Mouse (Mus musculus) bone marrow macrophage, adult 2 months (primary cell): ENCODE data around the gene Thg1l. TPM values are rescaled to one million over a fixed set of nuclear protein-coding genes. Genes with fewer than 3 reads are reported as not detected.
A peak's percentile ranks its signal among the peaks of the same experiment; 100 is the strongest.

Experiments used
- H3K27ac ChIP-seq: 2 replicates; pipeline ENCODE4 v1.5.1; 2012; ENCODE audit warnings: low read depth, low read length; ENCODE audit not compliant: insufficient read depth
- H3K4me1 ChIP-seq: 2 replicates; pipeline ENCODE4 v1.6.1; 2012; ENCODE audit warnings: low read length; ENCODE audit not compliant: control insufficient read depth, insufficient read depth
- H3K4me3 ChIP-seq: 2 replicates; pipeline ENCODE4 v1.5.1; 2012; ENCODE audit warnings: mild to moderate bottlenecking, low read length, moderate library complexity; ENCODE audit not compliant: insufficient read depth
- CTCF ChIP-seq: IDR thresholded peaks from 2 replicates; pipeline ENCODE4 v1.5.1; 2012; ENCODE audit warnings: low read depth, mild to moderate bottlenecking, low read length, moderate library complexity
- POLR2A ChIP-seq: IDR thresholded peaks from 2 replicates; pipeline ENCODE4 v1.6.1; 2012; ENCODE audit warnings: mild to moderate bottlenecking, low read depth, low read length, borderline replicate concordance
- polyA plus RNA-seq: library from polyadenylated mRNA; stranded (reverse); fragments of >200 nt; gene quantifications from 2 replicates; pipeline ENCODE4 v1.2.4, GENCODE M21; 2012; ENCODE audit not compliant: missing spikeins, insufficient read depth, insufficient read length

Thg1l gene
- polyA plus RNA-seq, 1 experiment = 6.2 TPM

DNA sequence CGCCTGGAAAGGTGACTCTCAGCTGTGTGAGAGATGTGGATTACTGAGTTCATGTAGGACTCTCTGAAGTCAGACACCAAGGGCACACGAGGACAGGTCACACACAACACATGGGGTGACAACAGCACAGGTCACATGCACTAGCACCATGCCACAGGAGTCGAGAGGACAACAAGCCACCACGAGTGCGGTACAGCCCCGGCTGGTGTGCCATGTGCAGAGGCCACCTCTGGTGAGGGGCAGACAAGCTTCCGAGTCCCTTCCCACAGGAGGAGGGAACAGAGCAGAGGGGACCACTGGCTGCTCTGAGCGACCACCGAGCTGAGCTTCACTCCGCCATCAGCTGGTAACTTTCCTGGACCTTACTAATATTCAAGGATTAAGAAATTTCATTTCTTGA, 22.5 kb downstream of the Thg1l start:
- Histone ChIP-seq H3K4me1 (no peaks in the 10 kb centered on the region), H3K4me3 (no peak overlapping the region), H3K27ac (no peak overlapping the region)
- no peak for TF ChIP-seq POLR2A
- no peak for TF ChIP-seq CTCF

GRCm38 (mm10) chr11:45929541-45929940, 25.8 kb downstream of the Thg1l start:
- Histone ChIP-seq H3K4me1 (no peaks in the 10 kb centered on the region), H3K4me3 (no peak overlapping the region), H3K27ac (no peak overlapping the region)
- TF ChIP-seq POLR2A (no peak), CTCF (no peak)

GRCm38 (mm10) chr11:45927456-45927855, 27.8 kb downstream of the Thg1l start:
- Histone ChIP-seq H3K27ac (no peak overlapping the region), H3K4me1 (no peaks in the 10 kb centered on the region), H3K4me3 (no peak overlapping the region)
- TF ChIP-seq CTCF (no peak), POLR2A (no peak)

- H3K4me1 ChIP-seq = no peaks in the 10 kb centered on the region
- H3K4me3 ChIP-seq = peak overlapping the region; percentile 65
- H3K27ac ChIP-seq = peak overlapping the region; percentile 55
- peak; percentile 89 for TF ChIP-seq CTCF
- no peak for TF ChIP-seq POLR2A
Measured at GRCm38 (mm10) chr11:45926640-45927082, 28.6 kb downstream of the Thg1l start.

DNA sequence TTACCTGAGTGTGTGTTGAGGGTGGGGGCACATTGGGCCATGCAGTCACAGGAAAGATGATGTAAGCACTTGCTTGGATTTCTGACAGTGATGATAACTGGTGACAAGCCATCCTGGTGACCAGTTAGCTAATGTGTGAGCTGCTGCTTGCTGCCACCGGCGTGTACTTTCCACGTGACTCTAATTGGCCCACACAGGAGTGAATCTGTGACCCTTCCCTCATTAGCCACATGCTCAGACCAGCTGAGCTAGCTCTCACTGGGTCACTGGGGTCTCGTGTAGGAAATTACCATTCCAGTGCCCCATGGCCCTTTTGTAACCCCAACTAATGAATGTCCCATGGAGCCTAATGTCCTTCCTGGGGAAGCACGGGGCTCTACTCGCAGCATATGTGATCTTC, 29.9 kb downstream of the Thg1l start:
- Histone ChIP-seq H3K27ac (no peak overlapping the region), H3K4me1 (no peaks in the 10 kb centered on the region), H3K4me3 (no peak overlapping the region)
- TF ChIP-seq POLR2A (no peak), CTCF (no peak)

- TF ChIP-seq CTCF (no peak), POLR2A (no peak)
- Histone ChIP-seq H3K27ac (no peak overlapping the region), H3K4me3 (no peak overlapping the region), H3K4me1 (no peaks in the 10 kb centered on the region)
Measured at GRCm38 (mm10) chr11:45921480-45921898, 33.8 kb downstream of the Thg1l start.

DNA sequence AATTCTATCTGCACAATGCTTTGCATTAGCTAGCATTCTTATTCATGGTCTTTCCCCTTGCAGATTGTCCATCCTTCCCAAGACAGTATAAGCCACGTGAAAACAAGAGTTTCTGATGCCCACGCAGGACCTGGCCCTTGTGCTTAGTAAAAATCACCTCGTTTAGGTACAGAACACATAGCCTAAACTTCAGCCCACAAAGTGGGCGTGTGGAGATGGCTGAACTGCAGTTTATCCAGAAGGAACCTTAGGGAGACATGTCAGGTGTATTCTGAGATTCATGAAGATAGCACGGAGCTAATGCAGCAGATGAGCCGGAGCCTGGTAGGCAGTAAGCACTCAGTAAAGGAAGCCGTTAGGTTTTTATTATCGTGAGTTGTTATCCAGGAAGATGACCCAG, 34.3 kb downstream of the Thg1l start:
- no peaks in the 10 kb centered on the region for H3K4me1 ChIP-seq
- TF ChIP-seq CTCF = no peak
- no peak for TF ChIP-seq POLR2A
- H3K27ac ChIP-seq = no peak overlapping the region
- H3K4me3 ChIP-seq = no peak overlapping the region

DNA sequence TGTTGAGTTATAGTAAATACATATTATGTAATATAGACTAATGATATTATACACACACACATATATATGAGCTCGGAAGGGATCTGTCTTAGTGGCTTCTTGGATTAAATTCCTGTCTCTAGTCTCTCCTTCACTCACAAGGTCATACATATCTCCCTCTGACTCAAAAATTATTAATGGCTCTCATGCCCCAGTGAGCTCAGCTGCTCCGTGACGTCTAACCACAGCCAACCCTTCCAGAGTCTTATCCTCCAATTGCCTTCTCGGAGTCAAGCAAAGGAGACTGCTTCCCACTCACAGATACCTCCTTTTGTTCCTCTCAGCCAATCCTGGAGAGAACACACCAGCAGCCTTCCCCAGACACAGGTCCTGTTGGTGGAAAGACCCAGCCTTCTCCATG, 36.5 kb downstream of the Thg1l start:
- H3K4me1 ChIP-seq = no peaks in the 10 kb centered on the region
- no peak overlapping the region for H3K27ac ChIP-seq
- TF ChIP-seq POLR2A = no peak
- no peak for TF ChIP-seq CTCF
- H3K4me3 ChIP-seq = no peak overlapping the region

DNA sequence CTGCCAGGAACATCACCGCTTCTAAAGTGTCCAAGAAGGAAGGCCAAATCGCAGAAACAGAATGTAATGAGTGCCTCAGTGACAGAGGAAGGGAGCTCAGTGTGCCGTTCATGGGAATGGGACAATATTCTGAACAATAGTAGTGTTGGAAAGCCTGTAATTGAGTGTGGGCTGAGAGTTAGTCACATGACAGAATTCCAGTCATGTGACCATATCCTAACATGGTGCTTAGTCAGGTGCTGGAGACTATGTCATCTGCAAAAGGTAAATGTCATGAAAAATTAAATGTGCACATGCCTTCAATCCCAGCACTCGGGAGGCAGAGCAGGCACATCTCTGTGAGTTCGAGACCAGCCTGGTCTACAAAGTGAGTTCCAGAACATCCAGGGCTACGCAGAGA, 37.3 kb downstream of the Thg1l start:
- Histone ChIP-seq H3K27ac (no peak overlapping the region), H3K4me1 (no peaks in the 10 kb centered on the region), H3K4me3 (no peak overlapping the region)
- no peak for TF ChIP-seq CTCF
- TF ChIP-seq POLR2A = no peak

DNA sequence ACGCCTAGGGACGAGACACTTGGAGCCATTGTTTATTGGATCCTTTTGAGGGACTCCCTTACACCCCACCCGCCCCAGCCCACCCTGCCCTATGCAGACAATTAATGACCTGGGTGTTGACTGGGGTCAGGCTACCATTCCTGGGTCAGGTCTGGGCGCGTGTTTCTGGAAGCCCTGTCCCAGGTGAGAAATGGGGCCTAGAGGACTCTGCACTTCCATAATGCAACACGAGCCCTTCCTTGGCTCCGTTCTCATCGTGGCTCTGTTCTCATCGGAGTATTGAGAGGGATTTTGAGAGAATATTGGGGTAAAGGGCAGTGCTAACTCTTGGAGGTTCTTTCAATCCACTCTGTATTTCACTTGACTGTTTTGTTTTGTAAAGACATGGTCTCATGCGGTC, 39.1 kb downstream of the Thg1l start:
- Histone ChIP-seq H3K27ac (no peak overlapping the region), H3K4me3 (no peak overlapping the region), H3K4me1 (peaks cover 3% of the 10 kb centered on the region; the same call in 1 of the 2 replicates)
- TF ChIP-seq POLR2A (no peak), CTCF (no peak)

- H3K4me1 ChIP-seq = peaks cover 3% of the 10 kb centered on the region; the same call in 1 of the 2 replicates
- H3K27ac ChIP-seq = no peak overlapping the region
- no peak overlapping the region for H3K4me3 ChIP-seq
- no peak for TF ChIP-seq POLR2A
- TF ChIP-seq CTCF = no peak
Measured at GRCm38 (mm10) chr11:45910701-45911100, 44.6 kb downstream of the Thg1l start.

- Histone ChIP-seq H3K4me3 (no peak overlapping the region), H3K4me1 (peaks cover 3% of the 10 kb centered on the region; the same call in 1 of the 2 replicates), H3K27ac (no peak overlapping the region)
- no peak for TF ChIP-seq POLR2A
- TF ChIP-seq CTCF = no peak
Measured at GRCm38 (mm10) chr11:45908894-45909293, 46.4 kb downstream of the Thg1l start.
